Mouse (Mus musculus): ENCODE results near the gene Exd1.

DNA sequence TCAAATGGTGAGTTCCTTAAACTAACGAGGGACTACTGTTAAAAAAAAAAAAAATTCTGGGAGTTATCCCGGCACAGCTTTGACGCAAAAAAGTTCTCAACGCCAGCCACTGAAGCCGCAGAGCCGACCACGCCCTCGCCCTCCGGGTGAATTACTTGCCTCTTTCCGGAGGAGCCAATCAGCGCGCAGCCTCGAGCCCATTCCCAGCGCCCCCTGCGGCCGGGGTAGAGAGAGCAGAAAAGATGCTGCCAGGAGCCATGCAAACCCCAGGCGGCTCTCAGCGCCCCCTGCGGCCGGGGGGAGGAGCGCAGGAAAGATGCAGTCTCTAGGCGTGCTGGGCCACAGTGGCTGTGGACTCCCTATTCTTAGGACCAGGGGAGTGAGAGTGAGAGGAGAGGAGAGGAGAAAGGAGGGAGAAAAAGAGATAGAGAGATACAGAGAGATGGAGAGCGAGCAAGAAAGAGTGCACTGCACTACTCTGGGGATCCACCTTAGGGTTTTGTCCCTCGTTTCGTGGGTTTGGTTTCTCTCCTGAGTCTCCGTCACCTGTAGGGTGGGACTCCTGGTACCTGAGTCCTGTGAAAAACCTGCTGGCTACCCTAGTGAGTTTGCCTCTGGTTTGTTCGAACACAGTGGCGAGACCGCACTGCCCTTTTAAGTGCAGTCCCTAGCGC is 442 bp downstream of the Exd1 start:
- 0 out of 2 replicates have a peak, but pooled peaks have one; percentile 5 for TF ChIP-seq MAFK (IDR thresholded peaks at IDR 0.05; ENCODE audit: insufficient read depth, low read depth, low read length)
- peak; percentile 85 for TF ChIP-seq ZNF384 (IDR thresholded peaks at IDR 0.05; ENCODE audit: low read depth, low read length)

Measured in ES-E14 (cell line).